Mouse (Mus musculus) hindbrain, embryonic 10.5 days (tissue): ENCODE measurements around the gene Rbpms2. TPM values are rescaled to one million over a fixed set of nuclear protein-coding genes. Genes with fewer than 3 reads are reported as not detected.

Experiments
- DNase-seq: peaks from one replicate; pipeline ENCODE4 v3.0.0-alpha.2; 2017; ENCODE audit warnings: low spot score
- H3K27ac ChIP-seq: fragments of 300-500 bp; sonication (generic); 2 replicates; pipeline ENCODE4 v1.5.1; 2016; ENCODE audit warnings: mild to moderate bottlenecking, moderate library complexity
- H3K27me3 ChIP-seq: fragments of 300-500 bp; sonication (generic); 2 replicates; pipeline ENCODE4 v1.6.1; 2016; ENCODE audit warnings: mild to moderate bottlenecking; ENCODE audit not compliant: poor library complexity, insufficient read depth, severe bottlenecking
- H3K36me3 ChIP-seq: fragments of 300-500 bp; sonication (generic); 2 replicates; pipeline ENCODE4 v1.6.1; 2016; ENCODE audit warnings: mild to moderate bottlenecking, moderate library complexity
- H3K4me1 ChIP-seq: fragments of 300-500 bp; sonication (generic); replicated peaks from 2 replicates; pipeline ENCODE4 v1.6.1; 2016; ENCODE audit warnings: mild to moderate bottlenecking
- H3K4me3 ChIP-seq: fragments of 300-500 bp; sonication (generic); 2 replicates; pipeline ENCODE4 v1.5.1; 2016; ENCODE audit warnings: mild to moderate bottlenecking, moderate library complexity
- H3K9me3 ChIP-seq: fragments of 300-500 bp; sonication (generic); 2 replicates; pipeline ENCODE4 v1.6.1; 2016; ENCODE audit warnings: mild to moderate bottlenecking, moderate library complexity
- WGBS: fragments of 180-500 bp; shearing (Covaris S2); methylation state at CpG from one replicate; pipeline ENCODE4 v1.1.7; 2016; 5-methylcytosine and 5-hydroxymethylcytosine counted together
- polyA plus RNA-seq: library from polyadenylated mRNA; unstranded; fragments of >200 nt; fragmentation: Nextera tagmentation; extraction: Ambion mirVana; gene quantifications from 2 replicates; pipeline ENCODE4 v1.2.1, GENCODE M21; 2016

Rbpms2 gene
- polyA plus RNA-seq, 1 experiment from 2014 or later, result 28.4 TPM

- Histone ChIP-seq H3K4me1 (peaks cover 28% of the 10 kb centered on the region), H3K27me3 (no peaks in the 10 kb centered on the region), H3K36me3 (peaks cover 94% of the 10 kb centered on the region), H3K27ac (peak overlapping the region; percentile 66), H3K9me3 (no peaks in the 10 kb centered on the region), H3K4me3 (no peak overlapping the region)
- no peak for DNase-seq
- WGBS, result 53% methylated on average over 5 of the region's 5 CpGs
Measured at GRCm38 (mm10) chr9:65692959-65693603, 63.6 kb downstream of the Rbpms2 start.

GRCm38 (mm10) chr9:65695646-65696045 lies 66.2 kb downstream of the Rbpms2 start:
- Histone ChIP-seq H3K36me3 (peaks cover 98% of the 10 kb centered on the region), H3K4me1 (peaks cover 28% of the 10 kb centered on the region), H3K9me3 (no peaks in the 10 kb centered on the region), H3K27me3 (no peaks in the 10 kb centered on the region), H3K27ac (no peak overlapping the region), H3K4me3 (no peak overlapping the region)
- WGBS, result 87% methylated on average over 3 of the region's 3 CpGs
- no peak for DNase-seq

- no peak overlapping the region for H3K27ac ChIP-seq
- no peaks in the 10 kb centered on the region for H3K27me3 ChIP-seq
- H3K36me3 ChIP-seq, result peaks cover 98% of the 10 kb centered on the region
- no peaks in the 10 kb centered on the region for H3K9me3 ChIP-seq
- H3K4me3 ChIP-seq, result no peak overlapping the region
- peaks cover 28% of the 10 kb centered on the region for H3K4me1 ChIP-seq
- DNase-seq, result no peak
Measured at GRCm38 (mm10) chr9:65696337-65696736, 66.9 kb downstream of the Rbpms2 start.

- no peak for DNase-seq
- H3K9me3 ChIP-seq, result no peaks in the 10 kb centered on the region
- H3K27me3 ChIP-seq, result no peaks in the 10 kb centered on the region
- H3K36me3 ChIP-seq, result peaks cover 100% of the 10 kb centered on the region
- 88% methylated on average over 7 of the region's 7 CpGs for WGBS
- H3K4me1 ChIP-seq, result peaks cover 21% of the 10 kb centered on the region
- H3K27ac ChIP-seq, result no peak overlapping the region
- no peak overlapping the region for H3K4me3 ChIP-seq
Measured at GRCm38 (mm10) chr9:65697356-65697755, 67.9 kb downstream of the Rbpms2 start.

DNA sequence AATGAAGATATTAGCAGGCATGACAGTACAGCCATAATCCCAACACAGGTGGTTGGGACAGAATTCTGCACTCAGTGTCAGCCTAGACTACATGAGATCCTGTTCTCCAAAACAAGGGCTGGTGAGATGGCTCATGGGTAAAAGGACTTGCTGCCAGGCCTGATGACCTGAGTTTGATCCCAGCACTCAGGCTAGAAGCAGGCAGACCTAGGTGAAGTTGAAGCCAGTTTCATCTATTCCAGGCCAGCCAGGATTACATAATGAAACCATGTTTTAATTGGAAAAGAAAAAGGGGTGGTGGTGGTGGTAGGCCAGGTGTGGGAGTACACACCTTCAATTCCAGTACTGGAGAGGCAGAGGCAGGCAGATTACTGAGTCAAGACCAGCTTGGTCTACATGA lies 68.5 kb downstream of the Rbpms2 start:
- Histone ChIP-seq H3K9me3 (no peaks in the 10 kb centered on the region), H3K4me1 (peaks cover 15% of the 10 kb centered on the region), H3K36me3 (peaks cover 100% of the 10 kb centered on the region), H3K4me3 (no peak overlapping the region), H3K27ac (no peak overlapping the region), H3K27me3 (no peaks in the 10 kb centered on the region)
- no peak for DNase-seq

DNA sequence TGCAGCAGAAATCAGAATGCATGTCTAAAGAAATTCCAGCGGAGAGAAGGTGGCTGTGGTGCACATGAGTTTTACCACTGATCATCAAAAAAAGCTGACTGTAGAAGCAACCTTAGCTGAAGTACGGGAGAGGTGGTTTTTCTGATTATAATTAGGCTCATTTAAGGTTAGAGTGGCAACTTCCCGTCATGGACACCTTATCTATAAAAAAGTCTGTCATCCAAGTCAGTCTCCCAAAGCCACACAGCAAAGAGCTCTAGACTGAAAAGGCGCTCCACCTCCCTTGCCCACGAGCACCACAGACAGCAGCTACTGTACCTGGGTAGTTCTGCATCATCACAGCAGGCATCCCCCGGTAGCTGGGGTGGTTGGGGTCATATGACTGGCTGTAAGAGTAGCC lies 71.1 kb downstream of the Rbpms2 start:
- Histone ChIP-seq H3K27ac (no peak overlapping the region), H3K36me3 (peaks cover 97% of the 10 kb centered on the region), H3K9me3 (no peaks in the 10 kb centered on the region), H3K4me1 (no peaks in the 10 kb centered on the region), H3K27me3 (no peaks in the 10 kb centered on the region), H3K4me3 (no peak overlapping the region)
- DNase-seq, result no peak
- WGBS, result 92% methylated on average over 6 of the region's 6 CpGs

DNA sequence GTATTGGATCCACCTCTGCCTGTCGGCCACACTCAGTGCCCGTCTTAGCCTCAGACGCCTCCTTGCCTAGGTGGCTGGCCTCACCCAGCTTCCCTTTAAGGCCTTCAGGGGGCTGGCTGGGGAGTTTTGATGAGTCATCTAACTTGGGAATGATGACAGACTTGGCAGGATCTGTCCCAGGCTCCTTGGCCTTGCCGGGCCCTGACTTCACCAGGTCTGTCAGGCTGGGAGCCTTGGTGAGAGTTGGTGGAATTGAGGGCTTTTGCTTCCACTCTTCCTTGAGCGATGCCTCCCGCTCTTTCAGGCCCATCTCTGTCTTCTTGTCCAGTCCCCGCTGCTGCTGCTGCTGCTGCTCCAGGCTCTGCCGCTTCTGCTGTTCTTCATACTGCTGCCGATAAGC lies 72.8 kb downstream of the Rbpms2 start:
- 95% methylated on average over 9 of the region's 9 CpGs for WGBS
- Histone ChIP-seq H3K4me1 (no peaks in the 10 kb centered on the region), H3K27ac (no peak overlapping the region), H3K27me3 (no peaks in the 10 kb centered on the region), H3K9me3 (no peaks in the 10 kb centered on the region), H3K4me3 (no peak overlapping the region), H3K36me3 (peaks cover 92% of the 10 kb centered on the region)
- no peak for DNase-seq

DNA sequence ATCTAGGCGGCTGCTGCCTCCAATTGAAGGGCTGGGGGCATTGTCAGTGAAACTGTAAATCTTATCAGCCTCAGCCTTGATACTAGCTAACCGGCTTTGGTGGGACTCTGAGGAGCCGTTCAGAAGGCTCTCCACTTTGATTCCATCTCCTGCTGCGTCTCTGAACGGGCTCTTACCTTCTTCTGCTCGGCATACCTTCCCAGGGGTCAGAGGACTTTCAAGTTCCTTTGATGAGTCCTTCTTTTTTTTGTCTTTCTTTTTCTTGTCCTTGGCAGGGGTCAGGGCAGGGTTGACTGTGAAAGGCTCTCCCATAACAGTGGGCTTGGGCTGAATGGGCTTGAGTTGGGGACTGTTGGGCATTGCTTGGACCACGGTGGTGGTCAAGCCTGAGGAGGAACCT lies 73.8 kb downstream of the Rbpms2 start:
- Histone ChIP-seq H3K27me3 (no peaks in the 10 kb centered on the region), H3K36me3 (peaks cover 85% of the 10 kb centered on the region), H3K27ac (no peak overlapping the region), H3K4me1 (no peaks in the 10 kb centered on the region), H3K9me3 (no peaks in the 10 kb centered on the region), H3K4me3 (no peak overlapping the region)
- DNase-seq, result no peak
- WGBS, result 87% methylated on average over 7 of the region's 7 CpGs

DNA sequence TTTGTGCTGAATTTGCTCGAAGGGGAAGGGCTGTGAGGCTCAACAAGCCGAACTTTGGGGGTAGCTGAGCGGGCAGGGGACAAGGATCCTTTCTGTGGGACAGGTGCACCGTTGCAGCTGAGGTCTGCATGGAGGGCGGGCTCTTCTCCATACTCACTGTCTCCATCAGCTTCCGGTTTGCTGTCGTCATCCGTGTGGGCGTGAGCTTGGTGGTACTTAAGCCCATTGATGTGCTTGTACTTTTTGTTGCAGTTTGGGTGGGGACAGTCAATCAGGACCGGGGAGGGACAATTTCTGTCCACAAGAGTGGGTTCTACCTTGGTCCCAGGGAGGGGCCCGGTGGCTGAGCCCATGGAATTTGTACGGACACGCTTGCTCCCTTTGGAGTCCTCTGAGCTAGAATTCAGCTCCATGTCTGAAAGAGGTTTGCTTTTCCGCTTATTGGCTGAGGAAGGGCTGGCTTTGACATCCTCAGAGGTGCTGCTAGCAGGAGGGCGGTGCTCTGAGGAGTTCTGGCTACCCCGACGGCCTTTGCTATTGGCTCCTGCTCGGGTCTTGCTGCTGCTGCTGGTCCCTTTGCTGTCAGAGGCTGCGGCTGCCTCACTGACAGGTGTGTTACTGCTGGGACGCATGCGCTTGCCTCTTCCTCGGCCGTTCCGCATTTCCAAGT lies 74.6 kb downstream of the Rbpms2 start:
- H3K36me3 ChIP-seq, result peaks cover 78% of the 10 kb centered on the region
- 91% methylated on average over 24 of the region's 24 CpGs for WGBS
- no peaks in the 10 kb centered on the region for H3K4me1 ChIP-seq
- no peak for DNase-seq
- H3K27me3 ChIP-seq, result no peaks in the 10 kb centered on the region
- H3K9me3 ChIP-seq, result no peaks in the 10 kb centered on the region
- no peak overlapping the region for H3K27ac ChIP-seq
- H3K4me3 ChIP-seq, result no peak overlapping the region

Other genes with a start within 250 kb of the Rbpms2 start
- gene Kbtbd13, start 238.0 kb upstream of the Rbpms2 start, polyA plus RNA-seq, result 0.80 and 0.85 TPM in 2 replicates
- gene Rasl12, start 231.1 kb upstream of the Rbpms2 start, polyA plus RNA-seq, result 6.3 and 7.8 TPM in 2 replicates
- not detected in 2 replicates for gene Slc51b, start 206.7 kb upstream of the Rbpms2 start, polyA plus RNA-seq
- gene Mtfmt, start 193.9 kb upstream of the Rbpms2 start, polyA plus RNA-seq, result 20.5 TPM in 2 replicates
- 98.2 and 102 TPM in 2 replicates for gene Spg21, start 168.7 kb upstream of the Rbpms2 start, polyA plus RNA-seq
- 0.11 TPM in 1 of 2 replicates, not detected in the other for gene Ankdd1a, start 109.5 kb upstream of the Rbpms2 start, polyA plus RNA-seq
- gene Plekho2, start 49.6 kb upstream of the Rbpms2 start, polyA plus RNA-seq, result 14.5 and 15.2 TPM in 2 replicates
- 24.2 and 27.2 TPM in 2 replicates for gene Pif1, start 42.5 kb upstream of the Rbpms2 start, polyA plus RNA-seq
- 242 and 269 TPM in 2 replicates for gene Oaz2, start 38.4 kb downstream of the Rbpms2 start, polyA plus RNA-seq
- 6.8 and 9.2 TPM in 2 replicates for gene Zfp609, start 197.9 kb downstream of the Rbpms2 start, polyA plus RNA-seq